Mouse (Mus musculus): ENCODE results near the gene Dcst2. TPM values are rescaled to one million over a fixed set of nuclear protein-coding genes. Genes with fewer than 3 reads are reported as not detected.

The Dcst2 gene
- polyA plus RNA-seq, 1 experiment from 2014 or later, result 0.19 TPM

GRCm38 (mm10) chr3:89402693-89403092 is 40.9 kb downstream of the Dcst2 start, which contains the start of gene Lenep:
TSS of gene Lenep (minus strand) at chr3:89402793.
- WGBS, result 70% methylated on average over 5 of the region's 5 CpGs
- Histone ChIP-seq H3K9ac (no peak within 1 kb of the TSS), H3K9me3 (no peaks in the 10 kb centered on the region), H3K27ac (no peak within 1 kb of the TSS), H3K27me3 (no peaks in the 10 kb centered on the region), H3K4me2 (no peak within 1 kb of the TSS), H3K4me1 (peaks cover 4% of the 10 kb centered on the region; the same call in 1 of the 2 replicates), H3K4me3 (no peak within 1 kb of the TSS), H3K36me3 (peaks cover 24% of the 10 kb centered on the region)
- no peak for ATAC-seq (ENCODE audit: borderline replicate concordance, extremely low read depth, low FRiP score, low TSS enrichment)

GRCm38 (mm10) chr3:89406887-89407286 is 45.1 kb downstream of the Dcst2 start:
- ATAC-seq (ENCODE audit: borderline replicate concordance, extremely low read depth, low FRiP score, low TSS enrichment), result no peak
- Histone ChIP-seq H3K27ac (no peak overlapping the region), H3K9me3 (no peaks in the 10 kb centered on the region), H3K4me2 (no peak overlapping the region), H3K9ac (no peak overlapping the region), H3K27me3 (no peaks in the 10 kb centered on the region), H3K36me3 (peaks cover 24% of the 10 kb centered on the region), H3K4me1 (peaks cover 12% of the 10 kb centered on the region), H3K4me3 (no peak overlapping the region)
- WGBS, result 87% methylated on average over 6 of the region's 6 CpGs

- Histone ChIP-seq H3K4me1 (peaks cover 12% of the 10 kb centered on the region), H3K9ac (no peak overlapping the region), H3K36me3 (peaks cover 12% of the 10 kb centered on the region), H3K4me2 (no peak overlapping the region), H3K27me3 (no peaks in the 10 kb centered on the region), H3K4me3 (no peak overlapping the region), H3K9me3 (no peaks in the 10 kb centered on the region), H3K27ac (no peak overlapping the region)
- WGBS, result 64% methylated on average over 16 of the region's 16 CpGs
- no peak for ATAC-seq (ENCODE audit: borderline replicate concordance, extremely low read depth, low FRiP score, low TSS enrichment)
Observed at GRCm38 (mm10) chr3:89408448-89408847, 46.7 kb downstream of the Dcst2 start.

DNA sequence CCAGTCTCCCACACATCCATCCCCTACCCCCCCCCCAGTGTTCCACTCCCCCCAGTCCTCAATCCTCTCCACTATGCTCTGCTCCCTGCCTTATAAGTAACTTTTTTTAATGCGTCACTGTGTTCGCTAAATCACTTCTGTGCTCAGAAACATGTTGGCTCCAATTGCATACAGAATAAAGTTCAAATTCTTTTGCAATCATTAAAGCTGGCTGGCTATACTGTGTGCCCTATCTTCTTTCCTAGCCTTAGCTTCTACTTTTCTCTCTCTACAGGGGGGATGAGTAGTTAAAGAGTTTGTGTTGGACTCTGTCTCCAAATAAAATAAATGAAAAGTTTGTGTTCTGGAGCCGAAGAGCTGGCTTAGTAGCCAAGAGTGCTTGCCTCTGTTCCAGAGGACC is 47.9 kb downstream of the Dcst2 start:
- no peaks in the 10 kb centered on the region for H3K27me3 ChIP-seq
- 94% methylated on average over 3 of the region's 3 CpGs for WGBS

GRCm38 (mm10) chr3:89410864-89411263 is 49.1 kb downstream of the Dcst2 start:
- Histone ChIP-seq H3K27ac (no peak overlapping the region), H3K36me3 (peaks cover 26% of the 10 kb centered on the region), H3K4me2 (peak overlapping the region; percentile 62), H3K9me3 (no peaks in the 10 kb centered on the region), H3K4me1 (peaks cover 12% of the 10 kb centered on the region), H3K4me3 (peak overlapping the region; percentile 52), H3K27me3 (no peaks in the 10 kb centered on the region), H3K9ac (peak overlapping the region; percentile 49)
- 75% methylated on average over 10 of the region's 10 CpGs for WGBS
- no peak for ATAC-seq (ENCODE audit: borderline replicate concordance, extremely low read depth, low FRiP score, low TSS enrichment)

More for the DNA sequence above, 47.9 kb downstream of the Dcst2 start:
- Histone ChIP-seq H3K36me3 (peaks cover 14% of the 10 kb centered on the region), H3K27ac (no peak overlapping the region), H3K9ac (no peak overlapping the region), H3K4me1 (peaks cover 12% of the 10 kb centered on the region), H3K4me2 (no peak overlapping the region), H3K4me3 (no peak overlapping the region), H3K9me3 (no peaks in the 10 kb centered on the region)
- ATAC-seq (ENCODE audit: borderline replicate concordance, extremely low read depth, low FRiP score, low TSS enrichment), result no peak

DNA sequence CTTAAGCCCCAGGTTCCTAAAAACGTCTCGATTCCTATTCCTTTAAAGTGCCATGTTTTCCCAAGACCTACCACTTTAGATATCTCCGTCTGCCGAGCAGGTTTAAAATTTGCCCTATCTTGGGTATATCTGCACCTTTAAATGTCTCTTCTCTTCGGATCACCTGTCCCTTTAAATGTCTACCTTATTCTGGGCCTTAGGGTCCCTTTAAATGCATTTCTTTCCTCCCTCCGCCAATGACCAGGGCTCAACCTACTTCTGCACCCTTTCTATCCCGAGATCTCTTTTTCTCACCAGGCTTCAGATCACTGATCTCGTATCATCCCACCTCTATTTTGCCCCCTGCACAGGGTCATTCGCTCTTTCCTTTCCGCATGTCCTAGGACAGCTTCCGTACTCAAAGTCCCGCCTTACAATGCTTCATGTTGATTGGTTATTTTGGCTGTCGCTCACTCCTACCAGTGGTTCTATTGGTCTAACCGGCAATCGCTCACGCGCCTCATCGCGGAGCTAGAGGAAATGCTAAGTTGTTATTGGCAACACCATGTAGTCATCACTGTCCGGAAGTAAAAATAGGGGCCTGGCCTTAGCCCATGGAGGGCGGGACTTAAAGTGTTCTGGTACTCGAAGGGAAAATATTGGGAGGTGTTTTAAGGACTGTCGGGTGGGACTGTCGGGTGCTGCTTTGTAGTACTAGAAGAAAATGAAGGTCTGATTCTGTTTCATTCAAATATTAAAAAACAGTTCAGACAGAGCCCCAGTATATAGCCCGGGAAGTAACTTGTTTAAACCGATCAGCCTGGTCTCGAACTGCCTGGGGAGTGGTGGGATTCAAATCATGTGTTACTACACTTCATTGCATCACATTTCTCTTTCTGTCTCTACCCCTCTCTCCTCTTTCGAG is 50.0 kb downstream of the Dcst2 start, which contains the start of gene Flad1:
Flad1 (minus strand) TSS at position 381 of the 904 bp plus-strand sequence.
- 4% methylated on average over 28 of the region's 28 CpGs for WGBS
- Histone ChIP-seq H3K4me1 (peaks cover 14% of the 10 kb centered on the region), H3K9ac (peak within 1 kb of the TSS; percentile 49), H3K4me3 (peak within 1 kb of the TSS; percentile 52), H3K27me3 (no peaks in the 10 kb centered on the region), H3K9me3 (no peaks in the 10 kb centered on the region), H3K4me2 (peak within 1 kb of the TSS; percentile 62), H3K36me3 (peaks cover 32% of the 10 kb centered on the region), H3K27ac (no peak within 1 kb of the TSS)
- ATAC-seq (ENCODE audit: borderline replicate concordance, extremely low read depth, low FRiP score, low TSS enrichment), result peak; percentile 98

DNA sequence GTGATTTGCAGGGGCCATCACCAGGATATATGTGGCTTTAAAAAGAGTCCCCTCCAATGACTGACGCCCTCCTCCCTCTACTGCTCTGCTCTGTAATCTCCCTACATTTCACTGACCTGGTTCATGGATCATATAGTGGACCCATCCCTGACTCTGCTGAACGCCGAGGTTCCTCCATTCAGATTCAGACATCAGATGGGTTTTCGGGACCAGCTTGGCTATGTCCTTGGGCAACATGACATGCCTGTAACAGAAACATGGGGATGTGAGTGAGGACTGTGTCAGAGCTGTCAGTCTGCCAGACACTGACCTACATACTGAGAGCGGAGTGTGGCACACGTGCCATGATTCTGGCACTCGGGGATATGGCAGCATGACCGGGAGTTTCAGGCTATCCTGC is 54.4 kb downstream of the Dcst2 start:
- peaks cover 23% of the 10 kb centered on the region for H3K4me1 ChIP-seq
- H3K9ac ChIP-seq, result no peak overlapping the region
- no peaks in the 10 kb centered on the region for H3K9me3 ChIP-seq
- WGBS, result 87% methylated on average over 8 of the region's 8 CpGs
- no peaks in the 10 kb centered on the region for H3K27me3 ChIP-seq
- no peak overlapping the region for H3K27ac ChIP-seq
- peak overlapping the region; percentile 77; the same call in 1 of the 2 replicates for H3K4me2 ChIP-seq
- no peak overlapping the region for H3K4me3 ChIP-seq
- ATAC-seq (ENCODE audit: borderline replicate concordance, extremely low read depth, low FRiP score, low TSS enrichment), result no peak
- H3K36me3 ChIP-seq, result peaks cover 28% of the 10 kb centered on the region

DNA sequence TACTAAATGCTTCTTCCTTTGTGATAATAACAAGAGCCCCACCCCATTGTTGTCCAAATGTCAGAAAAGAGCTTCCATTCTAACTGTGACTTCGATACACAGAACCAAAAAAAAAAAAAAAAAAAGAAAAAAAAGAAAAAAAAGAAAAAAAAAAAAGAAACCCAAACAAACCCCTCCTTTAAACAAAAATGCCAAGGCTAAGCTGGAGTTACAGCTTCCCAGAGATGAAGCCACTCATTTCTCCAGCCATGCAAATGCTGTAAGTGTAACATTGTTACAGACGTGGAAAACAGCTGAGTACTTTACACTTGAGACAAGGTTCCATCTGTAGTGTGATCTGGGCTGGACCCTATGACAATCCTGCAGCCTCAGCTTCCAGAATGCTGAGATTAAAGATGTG is 55.4 kb downstream of the Dcst2 start:
- H3K27me3 ChIP-seq, result no peaks in the 10 kb centered on the region
- peaks cover 28% of the 10 kb centered on the region for H3K36me3 ChIP-seq
- no peak for ATAC-seq (ENCODE audit: borderline replicate concordance, extremely low read depth, low FRiP score, low TSS enrichment)
- peak overlapping the region; percentile 67 for H3K4me3 ChIP-seq
- H3K4me1 ChIP-seq, result peaks cover 31% of the 10 kb centered on the region
- 10% methylated on average over 2 of the region's 2 CpGs for WGBS
- peak overlapping the region; percentile 77 for H3K4me2 ChIP-seq
- H3K9ac ChIP-seq, result peak overlapping the region; percentile 60
- H3K9me3 ChIP-seq, result no peaks in the 10 kb centered on the region
- peak overlapping the region; percentile 92 for H3K27ac ChIP-seq

DNA sequence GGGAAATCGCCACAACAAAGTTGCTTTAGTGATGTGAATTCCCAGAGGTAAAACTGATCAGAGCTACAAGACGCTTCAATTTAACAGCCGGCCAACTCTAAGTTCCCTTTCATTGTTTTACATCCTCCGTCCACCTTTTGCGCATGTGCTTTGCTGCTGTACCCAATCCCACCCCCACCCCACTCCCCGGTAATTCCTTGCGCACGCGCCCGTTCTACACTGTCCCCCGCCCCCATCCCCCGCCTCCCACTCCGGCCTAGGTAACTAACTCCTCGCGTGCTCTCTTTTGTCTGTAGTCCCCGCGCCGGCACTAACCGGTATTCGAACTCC is 56.0 kb downstream of the Dcst2 start:
- Histone ChIP-seq H3K36me3 (peaks cover 28% of the 10 kb centered on the region), H3K9ac (peak overlapping the region; percentile 60), H3K4me2 (peak overlapping the region; percentile 77), H3K4me1 (peaks cover 38% of the 10 kb centered on the region), H3K4me3 (peak overlapping the region; percentile 67), H3K27ac (peak overlapping the region; percentile 92), H3K9me3 (no peaks in the 10 kb centered on the region), H3K27me3 (no peaks in the 10 kb centered on the region)
- ATAC-seq (ENCODE audit: borderline replicate concordance, extremely low read depth, low FRiP score, low TSS enrichment), result peak; percentile 12; the same call in 1 of the 2 replicates
- WGBS, result under 1% methylated on average over 20 of the region's 20 CpGs

GRCm38 (mm10) chr3:89418170-89418860 is 56.5 kb downstream of the Dcst2 start, which contains the start of the genes Cks1b and Shc1:
TSS of gene Cks1b (minus strand) at chr3:89418383.
TSS of gene Shc1 (plus strand) at chr3:89418443.
- peak within 1 kb of the TSS; percentile 67 for H3K4me3 ChIP-seq
- peak; percentile 90 for ATAC-seq (ENCODE audit: borderline replicate concordance, extremely low read depth, low FRiP score, low TSS enrichment)
- peak within 1 kb of the TSS; percentile 64 for H3K9ac ChIP-seq
- H3K27me3 ChIP-seq, result no peaks in the 10 kb centered on the region
- H3K9me3 ChIP-seq, result no peaks in the 10 kb centered on the region
- WGBS, result 1% methylated on average over 39 of the region's 39 CpGs
- H3K27ac ChIP-seq, result peak within 1 kb of the TSS; percentile 100
- H3K4me2 ChIP-seq, result peak within 1 kb of the TSS; percentile 81
- peaks cover 30% of the 10 kb centered on the region for H3K36me3 ChIP-seq
- peaks cover 43% of the 10 kb centered on the region for H3K4me1 ChIP-seq

GRCm38 (mm10) chr3:89418861-89419250 is 57.1 kb downstream of the Dcst2 start:
- Histone ChIP-seq H3K36me3 (peaks cover 32% of the 10 kb centered on the region), H3K27ac (peak overlapping the region; percentile 100), H3K4me2 (peak overlapping the region; percentile 81), H3K9me3 (no peaks in the 10 kb centered on the region), H3K27me3 (no peaks in the 10 kb centered on the region), H3K4me3 (peak overlapping the region; percentile 67), H3K4me1 (peaks cover 44% of the 10 kb centered on the region), H3K9ac (peak overlapping the region; percentile 64)
- under 1% methylated on average over 16 of the region's 16 CpGs for WGBS
- peak; percentile 28; the same call in 1 of the 2 replicates for ATAC-seq (ENCODE audit: borderline replicate concordance, extremely low read depth, low FRiP score, low TSS enrichment)

Data from lung, embryonic 15.5 days (tissue).